Mouse (Mus musculus): ENCODE data around the gene Fundc2. TPM values are rescaled to one million over a fixed set of nuclear protein-coding genes. Genes with fewer than 3 reads are reported as not detected.

Fundc2 gene
- total RNA-seq (2021): 100 to 1,000 TPM; 118 to 146 TPM
- long read RNA-seq, experiment 1, transcript Fundc2-201 (5 exons, 2,562 nt): major isoform, 86 of 98 reads
- long read RNA-seq, experiment 1, partial matches to known transcripts: 7 of 98 reads
- long read RNA-seq, experiment 1, other reads (novel, unspliced or antisense): 5 of 98 reads
- long read RNA-seq, experiment 2, transcript Fundc2-201 (5 exons, 2,562 nt): major isoform, 76 of 89 reads
- long read RNA-seq, experiment 2, partial matches to known transcripts: 7 of 89 reads
- long read RNA-seq, experiment 2, other reads (novel, unspliced or antisense): 6 of 89 reads

DNA sequence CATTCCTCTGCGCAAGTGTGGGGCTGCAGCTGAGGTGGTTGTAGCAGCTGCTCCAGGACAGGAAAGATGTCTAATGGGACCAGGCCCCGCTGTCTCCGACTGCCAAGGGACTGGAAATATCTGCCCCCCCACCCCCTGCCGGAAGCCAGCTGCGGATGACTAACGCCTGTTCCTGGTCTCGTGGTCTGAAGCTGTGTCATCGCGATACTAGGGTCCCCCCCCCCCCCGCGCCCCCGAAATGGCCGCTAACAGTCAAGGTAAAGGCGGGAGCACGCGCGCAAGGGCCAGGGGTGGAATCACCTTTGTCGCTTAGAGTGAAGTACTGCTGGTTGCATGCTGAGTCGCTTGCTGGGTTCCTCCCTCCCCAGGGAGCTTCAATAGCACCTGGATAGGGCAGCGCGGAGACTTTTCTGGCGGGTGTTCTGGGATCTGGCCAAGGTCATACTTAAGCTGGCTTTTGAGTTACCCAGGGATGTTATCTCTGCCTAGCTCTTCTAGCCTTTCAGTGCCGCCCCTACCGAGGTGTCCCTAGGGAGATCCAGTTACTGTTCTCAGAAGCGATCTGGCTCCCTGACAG, at the start of gene Fundc2, which contains the start of gene F8:
Gene Fundc2, plus strand, starts transcription at position 205 of the 577 bp plus-strand sequence.
Gene F8, minus strand, starts transcription at position 421 of the 577 bp plus-strand sequence.
- peak; percentile 59 to 74 for DNase-seq
- intact Hi-C loops (cut with DNase I): no loop called here

DNA sequence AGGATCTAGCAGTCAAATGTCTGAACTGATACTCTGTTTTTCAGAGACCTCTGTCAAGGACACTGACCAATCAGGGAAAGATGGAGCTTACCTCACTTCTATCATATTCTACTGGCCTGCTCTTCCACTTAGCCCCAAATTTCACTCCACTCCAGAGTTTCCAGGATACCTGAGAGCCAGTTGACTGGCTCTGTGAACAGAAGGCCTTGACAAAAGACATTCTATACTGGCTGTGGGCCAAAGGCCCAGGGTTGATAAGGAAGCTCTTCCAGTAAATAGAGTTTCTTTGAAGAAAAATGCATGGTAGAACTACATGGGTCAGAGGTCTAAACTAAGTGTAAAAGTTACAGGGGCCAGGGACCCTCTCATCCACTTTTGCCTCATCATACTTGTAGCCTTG, 12.0 kb upstream of the Fundc2 start:
- peak in 1 of 2 experiments; percentile 5 for DNase-seq
- intact Hi-C loops (cut with DNase I): no loop called here

DNA sequence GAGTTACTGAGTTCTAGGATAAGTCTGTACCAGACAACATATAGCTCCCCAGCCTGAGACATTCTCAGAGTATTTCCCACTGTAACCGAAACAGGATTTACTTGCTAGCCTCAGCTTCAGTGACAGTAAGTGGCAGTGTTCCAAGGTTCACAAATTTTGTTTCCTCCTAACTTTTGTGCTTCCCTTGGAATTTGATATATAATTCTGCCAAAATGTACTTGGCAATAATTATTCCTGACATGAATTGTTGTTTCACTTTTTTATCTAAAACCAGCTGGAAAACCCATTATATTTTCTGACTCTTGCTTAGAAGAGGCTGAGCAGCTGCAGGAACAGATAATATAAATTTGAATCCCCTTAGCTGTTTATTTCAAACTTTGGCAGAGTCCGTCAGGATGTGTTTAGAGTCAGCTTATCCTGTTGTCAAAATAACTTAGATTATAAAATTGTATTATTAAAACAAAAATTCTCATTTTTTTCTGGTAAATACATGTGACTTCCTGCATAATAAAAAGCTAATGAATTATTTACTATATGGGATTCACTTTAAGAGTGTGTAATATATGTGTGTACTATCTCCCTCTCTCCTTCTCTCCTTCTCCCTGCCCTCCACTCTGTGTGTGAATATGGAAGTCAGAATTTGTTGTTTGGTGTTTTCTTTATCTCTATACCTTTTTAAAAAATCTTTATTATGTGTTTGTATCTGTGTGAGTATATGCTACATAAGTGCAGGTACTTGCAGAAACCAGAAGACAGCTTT, 9.4 kb upstream of the Fundc2 start:
- intact Hi-C loops (cut with DNase I): no loop called here
- DNase-seq: peak in 1 of 2 experiments; percentile 32

DNA sequence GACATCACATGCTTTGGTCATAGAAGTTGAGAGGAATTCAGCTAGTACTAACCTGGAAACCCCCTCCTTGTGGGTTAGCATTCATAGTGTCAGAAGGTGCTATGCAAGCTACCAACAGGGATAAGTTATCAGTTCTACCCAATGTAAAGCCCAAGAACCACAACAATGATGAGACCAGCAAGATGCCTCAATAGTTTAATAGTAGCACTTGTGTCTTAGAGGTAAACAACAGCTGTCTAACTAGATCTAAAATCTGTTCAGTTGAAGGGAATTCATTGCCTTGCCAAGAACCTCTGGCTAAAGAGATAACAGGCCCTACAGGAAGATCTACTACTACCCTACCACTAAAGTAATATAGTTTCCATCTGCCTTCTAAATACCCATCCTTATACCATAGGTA, 5.4 kb upstream of the Fundc2 start:
- no peak for DNase-seq
- intact Hi-C loops (cut with DNase I): no loop called here

DNA sequence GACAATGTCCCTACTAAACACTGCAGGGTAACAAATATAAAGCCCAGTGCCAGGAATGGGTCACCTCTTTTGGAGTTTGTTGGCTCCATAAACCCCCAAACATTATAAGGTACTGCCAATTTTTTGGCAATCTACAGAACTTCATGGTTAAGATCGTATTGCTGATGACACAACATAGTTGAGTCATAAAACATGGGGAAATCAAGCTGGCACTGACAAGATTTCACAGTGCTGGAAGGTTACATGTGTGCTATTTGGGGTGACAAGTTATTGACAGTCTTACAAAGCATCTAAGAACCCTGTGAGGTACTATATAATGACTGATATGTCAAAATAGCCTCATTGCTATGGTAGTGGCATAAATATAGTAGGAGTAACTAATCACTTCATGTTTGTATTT, 1.0 kb upstream of the Fundc2 start:
- intact Hi-C loops (cut with DNase I): no loop called here
- DNase-seq: no peak

DNA sequence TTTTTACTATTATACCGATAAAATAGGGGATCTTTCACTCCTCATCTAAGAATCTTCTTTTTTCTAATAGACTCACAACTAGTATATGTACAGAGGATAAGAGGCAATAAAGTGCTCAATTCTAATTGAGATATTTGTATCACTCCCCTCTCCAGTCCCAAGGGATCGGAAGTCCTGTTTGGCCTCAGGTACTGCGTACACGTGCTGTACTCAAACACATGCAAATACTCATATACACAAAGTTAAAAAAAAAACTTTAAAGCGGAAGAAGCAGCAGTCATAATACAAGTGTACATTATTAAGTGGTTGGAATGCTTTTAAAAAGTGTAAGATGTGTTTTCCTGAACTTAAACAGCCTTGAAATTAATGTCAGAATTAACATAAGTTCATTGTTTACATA, 500 bp upstream of the Fundc2 start:
- no peak for DNase-seq
- intact Hi-C loops (cut with DNase I): no loop called here

DNA sequence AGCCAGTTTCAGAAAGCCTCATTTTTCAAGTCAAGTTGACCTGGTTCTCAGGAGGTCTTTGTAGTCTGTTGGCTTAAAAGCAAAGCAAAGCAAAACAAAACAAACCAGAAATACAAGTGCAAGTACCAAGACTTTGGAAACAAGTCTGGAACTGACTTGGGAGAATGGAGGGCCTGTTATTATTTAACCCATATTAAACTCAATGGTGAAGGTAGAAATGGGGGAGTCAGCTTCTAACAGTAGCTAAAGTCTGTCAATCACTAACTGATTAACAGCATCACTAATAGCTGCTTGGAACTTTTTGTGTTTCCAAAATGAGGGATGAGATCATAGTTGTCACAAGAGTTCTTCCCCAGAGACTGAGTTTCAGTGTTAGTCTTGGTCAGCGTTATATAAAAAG, 17.3 kb downstream of the Fundc2 start:
- no peak for DNase-seq
- intact Hi-C loops (cut with DNase I): loop anchor here (10.0 kb wide), 1 partner anchor 115 kb away; the partner anchor contains the start of gene Vbp1

DNA sequence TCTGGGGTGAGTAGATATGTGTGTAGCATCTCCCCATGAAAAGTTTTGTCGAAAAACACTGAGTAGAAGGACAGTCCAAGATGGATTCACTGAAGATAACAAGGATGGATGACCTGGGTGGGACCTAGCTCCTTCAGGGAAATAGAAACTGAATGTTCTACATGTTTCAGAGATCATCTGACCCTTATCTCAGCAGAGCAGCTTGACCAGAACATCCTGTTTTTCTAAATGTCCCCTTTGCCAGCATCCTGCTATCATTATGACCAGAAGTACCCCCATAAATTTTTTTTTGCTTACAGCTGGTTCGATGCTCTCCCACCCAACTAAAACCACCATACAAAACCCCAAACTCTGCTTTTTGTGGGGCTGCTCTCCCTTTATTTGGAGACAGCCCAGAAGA, 20.5 kb downstream of the Fundc2 start:
- DNase-seq: no peak

DNA sequence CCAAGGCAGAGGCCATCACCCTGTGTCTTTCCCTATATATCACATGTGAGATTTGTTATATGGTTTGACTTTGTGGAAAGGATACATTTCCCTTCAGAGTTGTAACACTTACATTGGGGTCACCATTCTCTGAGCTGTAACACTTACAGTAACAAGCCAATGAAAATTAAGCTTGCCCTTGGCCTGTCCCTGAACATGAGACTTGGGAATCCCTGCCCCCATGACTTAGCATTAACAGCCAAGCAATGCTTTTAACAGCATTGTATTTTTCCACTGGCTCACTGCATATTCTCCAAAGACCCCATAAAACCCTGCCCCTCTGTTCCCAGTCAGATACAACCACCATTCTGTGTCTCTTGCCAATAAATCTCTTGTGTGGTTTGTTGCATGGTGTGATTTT, 21.2 kb downstream of the Fundc2 start:
- intact Hi-C loops (cut with DNase I): no loop called here
- no peak for DNase-seq

More for the DNA sequence above, 20.5 kb downstream of the Fundc2 start:
- intact Hi-C loops (cut with DNase I): no loop called here

DNA sequence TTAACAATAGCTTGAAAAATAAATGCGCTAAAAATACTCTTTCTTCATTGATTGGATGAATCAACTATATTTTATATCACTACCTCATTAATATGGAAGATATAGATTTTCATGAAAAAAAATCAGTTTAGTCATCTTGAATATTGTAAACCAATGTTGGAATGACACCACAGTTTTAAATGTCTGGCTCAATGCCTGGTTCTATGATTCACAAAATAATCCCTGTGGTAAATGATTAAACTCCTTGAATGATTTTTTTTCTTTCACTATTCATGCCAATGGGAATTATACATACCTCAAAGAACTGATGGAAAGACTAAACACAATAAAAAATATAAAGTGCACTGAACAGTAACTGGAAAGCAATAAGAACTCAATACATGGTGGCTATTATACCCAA, 27.5 kb downstream of the Fundc2 start:
- no peak for DNase-seq
- intact Hi-C loops (cut with DNase I): no loop called here

DNA sequence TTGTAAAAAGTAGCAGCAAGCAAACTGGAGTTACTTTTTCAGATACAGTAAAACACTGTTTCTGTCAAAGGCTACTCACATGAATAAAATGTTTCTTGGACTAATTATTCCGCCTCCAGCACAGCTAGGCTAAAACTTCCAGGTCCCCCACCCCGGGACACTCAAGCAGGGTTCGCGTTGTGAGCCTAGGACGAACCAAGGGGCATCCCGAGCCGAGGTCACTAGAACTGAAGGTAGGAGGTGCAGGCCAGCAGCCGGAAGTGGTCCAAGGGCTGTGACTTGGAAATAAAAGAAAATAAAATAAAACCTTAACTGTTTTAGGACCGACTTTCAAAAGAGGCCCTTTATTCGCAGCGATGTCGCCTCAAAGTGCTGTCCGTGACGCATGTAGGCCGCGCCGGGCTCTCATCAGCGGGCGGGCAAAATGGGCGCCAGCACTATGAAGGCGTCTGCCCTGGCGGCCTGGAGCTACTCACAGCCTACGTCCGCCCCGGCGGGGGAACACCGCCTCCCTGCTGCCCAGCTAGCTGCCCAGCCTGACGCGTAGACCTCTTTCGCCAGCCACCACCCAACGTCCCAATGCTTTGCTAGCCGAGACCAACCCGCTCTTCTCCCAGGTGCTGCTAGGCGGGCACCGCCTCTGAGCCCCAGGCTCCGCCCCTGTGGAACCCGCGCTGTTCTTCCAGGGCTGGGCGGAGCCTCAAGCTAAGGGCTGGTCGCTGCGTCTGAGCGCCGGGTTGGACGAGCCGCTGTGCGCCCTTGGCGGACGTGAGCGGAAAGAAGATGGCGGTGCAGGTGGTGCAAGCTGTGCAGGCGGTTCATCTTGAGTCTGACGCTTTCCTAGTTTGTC, 34.0 kb downstream of the Fundc2 start, which contains the start of the genes Cmc4, Mtcp1 and Brcc3:
Gene Cmc4, minus strand, starts transcription at position 649 of the 850 bp plus-strand sequence.
Gene Mtcp1, minus strand, starts transcription at position 653 of the 850 bp plus-strand sequence.
Gene Brcc3, plus strand, starts transcription at position 693 of the 850 bp plus-strand sequence.
- DNase-seq: peak; percentile 85 to 87
- intact Hi-C loops (cut with DNase I): no loop called here

Other genes starting within 250 kb of the Fundc2 start
- gene Smim9, start 218.6 kb upstream of the Fundc2 start, total RNA-seq (2021): not detected
- 1 to 10 TPM; 1.8 TPM for gene F8, start 216 bp downstream of the Fundc2 start, total RNA-seq (2021)
- gene Cmc4, start 34.2 kb downstream of the Fundc2 start, total RNA-seq (2021): 10 to 100 TPM; 11.6 to 12.1 TPM
- 1 to 10 TPM; 5.3 TPM for gene Mtcp1, start 34.2 kb downstream of the Fundc2 start, total RNA-seq (2021)
- gene Brcc3, start 34.2 kb downstream of the Fundc2 start, total RNA-seq (2021): 10 to 100 TPM; 18.3 to 22.9 TPM
- 10 to 100 TPM; 45.3 to 45.7 TPM for gene Vbp1, start 131.9 kb downstream of the Fundc2 start, total RNA-seq (2021)
- gene Rab39b, start 195.8 kb downstream of the Fundc2 start, total RNA-seq (2021): under 1 TPM in 1 of 2 experiments, not detected in 1; 0.07 TPM

All from heart, postnatal 14 days (tissue).